Mouse (Mus musculus): ENCODE results near the gene Filip1l. TPM values are rescaled to one million over a fixed set of nuclear protein-coding genes. Genes with fewer than 3 reads are reported as not detected.

Filip1l gene
- polyA plus RNA-seq, 1 experiment, result 35.9 TPM

DNA sequence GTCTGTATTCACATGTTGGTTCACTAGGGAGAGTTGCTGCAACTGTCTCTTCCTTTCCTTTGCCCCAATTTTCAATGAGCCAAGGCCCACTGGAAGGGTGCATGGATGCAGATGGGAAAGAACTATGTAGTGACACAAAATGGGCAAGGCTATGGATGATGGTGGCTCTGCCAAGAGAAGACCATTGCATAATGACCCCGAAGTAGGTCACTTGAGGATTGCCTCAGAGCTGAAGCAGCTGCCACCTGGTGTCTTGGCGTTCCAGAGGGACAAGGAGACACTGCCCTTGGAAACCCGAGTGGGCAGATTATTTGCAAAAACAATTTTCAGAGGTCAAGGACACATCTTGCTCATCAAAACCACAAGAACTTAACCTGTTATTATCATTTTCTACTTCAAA lies 3.9 kb upstream of the Filip1l start:
- 0 out of 2 replicates have a peak, but pooled peaks cover 2% of the 10 kb centered on the region for H3K4me1 ChIP-seq (ENCODE audit: control insufficient read depth, insufficient read depth, low read length)
- TF ChIP-seq POLR2A (IDR thresholded peaks at IDR 0.05; ENCODE audit: borderline replicate concordance, low read depth, low read length), result no peak
- no peak for TF ChIP-seq CTCF (IDR thresholded peaks at IDR 0.05; ENCODE audit: low read depth, low read length)
- no peak overlapping the region for H3K27ac ChIP-seq (ENCODE audit: insufficient read depth, low read depth, low read length)
- H3K4me3 ChIP-seq (ENCODE audit: insufficient read depth, low read length), result no peak overlapping the region

DNA sequence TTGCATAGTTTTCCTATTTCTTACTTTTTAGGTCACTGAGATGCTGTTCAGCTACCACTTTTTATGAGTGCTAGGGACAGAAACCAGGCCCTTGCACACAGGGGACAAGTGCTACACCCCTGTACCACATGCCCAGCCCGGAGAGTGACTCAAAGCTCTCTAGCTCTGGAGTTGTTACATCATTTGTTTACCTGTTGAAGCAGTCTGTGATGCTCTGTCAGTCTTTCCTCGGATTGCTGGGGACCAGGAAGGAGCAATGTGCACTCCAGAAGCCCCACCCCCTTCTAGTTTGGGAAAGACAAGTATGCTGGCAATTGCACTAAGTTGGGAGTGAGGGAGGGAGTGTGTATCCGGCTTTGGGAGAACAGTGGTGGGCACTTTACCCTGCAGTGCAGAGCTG lies 3.2 kb upstream of the Filip1l start:
- Histone ChIP-seq H3K4me3 (ENCODE audit: insufficient read depth, low read length) (no peak overlapping the region), H3K27ac (ENCODE audit: insufficient read depth, low read depth, low read length) (no peak overlapping the region), H3K4me1 (ENCODE audit: control insufficient read depth, insufficient read depth, low read length) (0 out of 2 replicates have a peak, but pooled peaks cover 2% of the 10 kb centered on the region)
- TF ChIP-seq CTCF (IDR thresholded peaks at IDR 0.05; ENCODE audit: low read depth, low read length), result no peak
- TF ChIP-seq POLR2A (IDR thresholded peaks at IDR 0.05; ENCODE audit: borderline replicate concordance, low read depth, low read length), result no peak

- 0 out of 2 replicates have a peak, but pooled peaks cover 2% of the 10 kb centered on the region for H3K4me1 ChIP-seq (ENCODE audit: control insufficient read depth, insufficient read depth, low read length)
- H3K27ac ChIP-seq (ENCODE audit: insufficient read depth, low read depth, low read length), result no peak overlapping the region
- TF ChIP-seq POLR2A (IDR thresholded peaks at IDR 0.05; ENCODE audit: borderline replicate concordance, low read depth, low read length) (no peak), CTCF (IDR thresholded peaks at IDR 0.05; ENCODE audit: low read depth, low read length) (no peak)
- H3K4me3 ChIP-seq (ENCODE audit: insufficient read depth, low read length), result no peak overlapping the region
These were observed 351 bp downstream of the Filip1l start for GRCm38 (mm10) chr16:57353166-57353721.

- no peak overlapping the region for H3K27ac ChIP-seq (ENCODE audit: insufficient read depth, low read depth, low read length)
- 0 out of 2 replicates have a peak, but pooled peaks cover 2% of the 10 kb centered on the region for H3K4me1 ChIP-seq (ENCODE audit: control insufficient read depth, insufficient read depth, low read length)
- TF ChIP-seq CTCF (IDR thresholded peaks at IDR 0.05; ENCODE audit: low read depth, low read length), result no peak
- no peak for TF ChIP-seq POLR2A (IDR thresholded peaks at IDR 0.05; ENCODE audit: borderline replicate concordance, low read depth, low read length)
- no peak overlapping the region for H3K4me3 ChIP-seq (ENCODE audit: insufficient read depth, low read length)
These were observed 1.0 kb downstream of the Filip1l start for GRCm38 (mm10) chr16:57353932-57354331.

- no peak overlapping the region for H3K27ac ChIP-seq (ENCODE audit: insufficient read depth, low read depth, low read length)
- TF ChIP-seq CTCF (IDR thresholded peaks at IDR 0.05; ENCODE audit: low read depth, low read length), result no peak
- no peak for TF ChIP-seq POLR2A (IDR thresholded peaks at IDR 0.05; ENCODE audit: borderline replicate concordance, low read depth, low read length)
- no peak overlapping the region for H3K4me3 ChIP-seq (ENCODE audit: insufficient read depth, low read length)
- peaks cover 4% of the 10 kb centered on the region; the same call in 1 of the 2 replicates for H3K4me1 ChIP-seq (ENCODE audit: control insufficient read depth, insufficient read depth, low read length)
These were observed 3.6 kb downstream of the Filip1l start for GRCm38 (mm10) chr16:57356454-57356853.

- no peak for TF ChIP-seq POLR2A (IDR thresholded peaks at IDR 0.05; ENCODE audit: borderline replicate concordance, low read depth, low read length)
- TF ChIP-seq CTCF (IDR thresholded peaks at IDR 0.05; ENCODE audit: low read depth, low read length), result no peak
- H3K4me1 ChIP-seq (ENCODE audit: control insufficient read depth, insufficient read depth, low read length), result peaks cover 4% of the 10 kb centered on the region; the same call in 1 of the 2 replicates
- H3K4me3 ChIP-seq (ENCODE audit: insufficient read depth, low read length), result no peak overlapping the region
- no peak overlapping the region for H3K27ac ChIP-seq (ENCODE audit: insufficient read depth, low read depth, low read length)
These were observed 4.1 kb downstream of the Filip1l start for GRCm38 (mm10) chr16:57357011-57357410.

DNA sequence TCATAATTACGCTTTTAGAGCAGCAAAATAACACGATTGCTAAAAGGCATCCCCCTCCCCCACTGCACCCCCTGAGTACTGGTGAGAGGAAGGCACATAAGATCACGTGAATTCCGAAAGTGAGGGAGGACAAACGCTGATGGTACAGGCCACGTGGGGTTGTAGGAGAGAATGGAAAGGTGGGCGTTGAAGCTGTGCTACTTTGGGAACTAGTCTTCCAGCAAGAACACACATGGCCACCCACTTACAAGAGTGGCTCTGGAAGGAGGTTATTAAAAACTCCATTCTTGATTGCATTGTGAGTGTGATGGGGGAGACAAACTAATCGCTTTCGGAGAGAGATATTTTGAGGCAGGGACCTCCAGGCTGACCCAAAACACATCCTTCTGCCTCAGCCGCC lies 6.4 kb downstream of the Filip1l start:
- H3K4me3 ChIP-seq (ENCODE audit: insufficient read depth, low read length), result no peak overlapping the region
- TF ChIP-seq CTCF (IDR thresholded peaks at IDR 0.05; ENCODE audit: low read depth, low read length) (no peak), POLR2A (IDR thresholded peaks at IDR 0.05; ENCODE audit: borderline replicate concordance, low read depth, low read length) (no peak)
- peaks cover 2% of the 10 kb centered on the region; the same call in 1 of the 2 replicates for H3K4me1 ChIP-seq (ENCODE audit: control insufficient read depth, insufficient read depth, low read length)
- H3K27ac ChIP-seq (ENCODE audit: insufficient read depth, low read depth, low read length), result no peak overlapping the region

DNA sequence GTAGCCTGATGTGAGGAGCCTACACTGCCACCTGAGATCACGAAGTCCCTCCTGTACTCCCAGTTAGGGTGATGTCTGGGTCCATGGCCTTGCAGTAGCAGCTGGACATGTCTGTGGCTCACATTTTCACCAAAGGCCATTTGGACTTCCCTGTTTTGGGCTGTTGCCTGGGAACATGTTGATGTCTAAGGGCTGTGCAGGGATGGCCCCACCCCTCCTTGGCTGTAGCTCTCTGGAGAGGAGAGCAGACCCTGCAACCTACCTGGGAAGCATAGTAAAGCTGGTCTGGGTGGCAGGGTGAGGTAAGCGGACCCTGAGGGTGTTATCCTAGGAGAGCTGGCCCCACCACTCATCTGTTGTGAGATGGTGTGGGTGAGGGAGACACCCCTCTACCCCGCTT lies 7.9 kb downstream of the Filip1l start:
- peaks cover 2% of the 10 kb centered on the region; the same call in 1 of the 2 replicates for H3K4me1 ChIP-seq (ENCODE audit: control insufficient read depth, insufficient read depth, low read length)
- H3K27ac ChIP-seq (ENCODE audit: insufficient read depth, low read depth, low read length), result no peak overlapping the region
- TF ChIP-seq CTCF (IDR thresholded peaks at IDR 0.05; ENCODE audit: low read depth, low read length) (no peak), POLR2A (IDR thresholded peaks at IDR 0.05; ENCODE audit: borderline replicate concordance, low read depth, low read length) (no peak)
- no peak overlapping the region for H3K4me3 ChIP-seq (ENCODE audit: insufficient read depth, low read length)

DNA sequence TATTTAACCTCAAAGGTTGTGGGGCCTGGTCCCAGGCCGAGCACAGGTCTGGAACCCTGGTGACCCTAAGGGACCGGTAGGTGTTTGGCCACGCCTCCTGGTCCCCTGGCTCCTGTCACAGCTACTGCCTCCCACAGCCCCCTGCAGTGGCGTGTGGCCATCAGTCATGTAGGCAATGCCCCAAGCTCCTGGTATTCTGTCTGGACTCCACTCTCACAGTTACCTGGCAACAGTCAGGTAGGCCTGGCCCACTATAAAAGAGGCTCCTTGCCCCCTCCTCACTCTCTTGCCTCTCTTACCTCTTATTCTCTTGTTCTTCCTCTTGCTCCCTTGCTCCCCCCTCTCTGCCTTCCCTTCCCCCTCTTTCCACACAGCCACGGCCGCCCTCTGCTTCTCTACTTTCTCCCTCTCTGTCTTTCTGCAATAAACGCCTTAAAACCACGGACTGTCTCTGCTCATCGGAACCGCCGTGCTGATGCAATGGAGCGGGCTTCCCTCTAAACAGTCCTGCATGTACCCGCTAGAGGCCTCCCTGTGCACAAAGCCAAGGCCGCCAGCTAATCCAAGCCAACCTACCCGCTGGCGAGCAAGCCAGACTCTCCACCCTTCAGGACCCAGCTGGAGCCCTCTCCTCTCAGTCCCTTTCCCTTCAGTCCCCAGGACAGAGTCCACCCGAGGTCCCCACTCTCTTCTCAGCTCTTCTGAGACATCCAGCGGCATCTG lies 9.9 kb downstream of the Filip1l start:
- Histone ChIP-seq H3K4me1 (ENCODE audit: control insufficient read depth, insufficient read depth, low read length) (peaks cover 2% of the 10 kb centered on the region; the same call in 1 of the 2 replicates), H3K27ac (ENCODE audit: insufficient read depth, low read depth, low read length) (no peak overlapping the region), H3K4me3 (ENCODE audit: insufficient read depth, low read length) (no peak overlapping the region)
- TF ChIP-seq CTCF (IDR thresholded peaks at IDR 0.05; ENCODE audit: low read depth, low read length), result no peak
- no peak for TF ChIP-seq POLR2A (IDR thresholded peaks at IDR 0.05; ENCODE audit: borderline replicate concordance, low read depth, low read length)

GRCm38 (mm10) chr16:57364498-57364897 lies 11.6 kb downstream of the Filip1l start:
- Histone ChIP-seq H3K27ac (ENCODE audit: insufficient read depth, low read depth, low read length) (no peak overlapping the region), H3K4me3 (ENCODE audit: insufficient read depth, low read length) (no peak overlapping the region), H3K4me1 (ENCODE audit: control insufficient read depth, insufficient read depth, low read length) (peaks cover 2% of the 10 kb centered on the region; the same call in 1 of the 2 replicates)
- no peak for TF ChIP-seq CTCF (IDR thresholded peaks at IDR 0.05; ENCODE audit: low read depth, low read length)
- no peak for TF ChIP-seq POLR2A (IDR thresholded peaks at IDR 0.05; ENCODE audit: borderline replicate concordance, low read depth, low read length)
